8 mouse cellular contexts compared by ENCODE assay signal in genomic region chr15:59828421-59828820, GRCm38 (mm10).
DNase-seq lines count a peak whose midpoint lies in the region; ATAC-seq and TF ChIP-seq lines count a peak whose summit lies in the region.

No protein-coding gene starts in this region.

- H3K27me3 ChIP-seq in embryonic facial prominence, embryonic 15.5 days, result no peaks in the 10 kb centered on the region
- H3K27me3 ChIP-seq in heart, embryonic 13.5 days (replicated peaks), result no peaks in the 10 kb centered on the region
- H3K27me3 ChIP-seq in kidney, embryonic 16.5 days (ENCODE audit: insufficient read depth, low read length), result no peaks in the 10 kb centered on the region
- no peaks in the 10 kb centered on the region for H3K27me3 ChIP-seq in liver, adult 2 months (ENCODE audit: control insufficient read depth, insufficient read depth, low read length)
- H3K27me3 ChIP-seq in myocyte (ENCODE audit: control insufficient read depth, insufficient read depth, insufficient read length), result no peaks in the 10 kb centered on the region
- no peaks in the 10 kb centered on the region for H3K27me3 ChIP-seq in stomach, embryonic 14.5 days (ENCODE audit: control insufficient read depth, insufficient read depth, low read length)

- H3K4me2 ChIP-seq in embryonic facial prominence, embryonic 15.5 days (replicated peaks), result no peak overlapping the region
- H3K4me2 ChIP-seq in heart, embryonic 13.5 days, result peak overlapping the region; percentile 21; the same call in 1 of the 2 replicates
- H3K4me2 ChIP-seq in kidney, embryonic 16.5 days (replicated peaks; ENCODE audit: low read depth, low read length), result no peak overlapping the region
- peak overlapping the region; percentile 83 for H3K4me2 ChIP-seq in myocyte (ENCODE audit: low read depth)
- H3K4me2 ChIP-seq in stomach, embryonic 14.5 days (replicated peaks; ENCODE audit: low read depth, low read length), result no peak overlapping the region

- H3K36me3 ChIP-seq in embryonic facial prominence, embryonic 15.5 days, result no peaks in the 10 kb centered on the region
- H3K36me3 ChIP-seq in heart, embryonic 13.5 days, result no peaks in the 10 kb centered on the region
- no peaks in the 10 kb centered on the region for H3K36me3 ChIP-seq in kidney, embryonic 16.5 days (ENCODE audit: insufficient read depth, low read length)
- H3K36me3 ChIP-seq in liver, adult 2 months (ENCODE audit: control insufficient read depth, insufficient read depth, low read length), result no peaks in the 10 kb centered on the region
- no peaks in the 10 kb centered on the region for H3K36me3 ChIP-seq in myocyte (ENCODE audit: control insufficient read depth, insufficient read depth)
- H3K36me3 ChIP-seq in stomach, embryonic 14.5 days (ENCODE audit: control insufficient read depth, insufficient read depth, low read length), result no peaks in the 10 kb centered on the region

- H3K9ac ChIP-seq in embryonic facial prominence, embryonic 15.5 days, result no peak overlapping the region
- H3K9ac ChIP-seq in heart, embryonic 13.5 days, result no peak overlapping the region
- H3K9ac ChIP-seq in kidney, embryonic 16.5 days (replicated peaks; ENCODE audit: low read length), result no peak overlapping the region
- H3K9ac ChIP-seq in liver, adult 2 months (ENCODE audit: low read depth, low read length), result no peak overlapping the region
- H3K9ac ChIP-seq in stomach, embryonic 14.5 days (replicated peaks; ENCODE audit: low read depth, low read length), result no peak overlapping the region

- peak; percentile 80 for TF ChIP-seq CTCF in bone marrow, adult 2 months (IDR thresholded peaks at IDR 0.05; ENCODE audit: control insufficient read depth, insufficient read depth, low read length)
- TF ChIP-seq CTCF in liver, adult 2 months (IDR thresholded peaks at IDR 0.05; ENCODE audit: low read depth, low read length), result peak; percentile 93

- H3ac ChIP-seq in myocyte (ENCODE audit: control insufficient read depth, insufficient read length), result no peak overlapping the region

- H3K4me1 ChIP-seq in bone marrow, adult 2 months (ENCODE audit: control insufficient read depth, insufficient read depth, low read length), result no peaks in the 10 kb centered on the region; the same call in 1 of the 2 replicates
- H3K4me1 ChIP-seq in embryonic facial prominence, embryonic 15.5 days, result 0 out of 2 replicates have a peak, but pooled peaks cover 2% of the 10 kb centered on the region
- peaks cover 32% of the 10 kb centered on the region for H3K4me1 ChIP-seq in heart, embryonic 13.5 days
- H3K4me1 ChIP-seq in kidney, embryonic 16.5 days (ENCODE audit: insufficient read depth, low read length), result peaks cover 32% of the 10 kb centered on the region
- H3K4me1 ChIP-seq in liver, adult 2 months (ENCODE audit: control insufficient read depth, insufficient read depth, low read length), result 0 out of 2 replicates have a peak, but pooled peaks cover 1% of the 10 kb centered on the region
- peaks cover 15% of the 10 kb centered on the region for H3K4me1 ChIP-seq in stomach, embryonic 14.5 days (ENCODE audit: control insufficient read depth, insufficient read depth, low read length)

- TF ChIP-seq POLR2A in bone marrow, adult 2 months (IDR thresholded peaks at IDR 0.05; ENCODE audit: borderline replicate concordance, control insufficient read depth, low read depth, low read length), result no peak
- no peak for TF ChIP-seq POLR2A in liver, adult 2 months (IDR thresholded peaks at IDR 0.05; ENCODE audit: extremely low read depth, insufficient read depth, low read length)
- no peak for TF ChIP-seq POLR2A in myocyte (IDR thresholded peaks at IDR 0.05; ENCODE audit: insufficient read length, low read depth)

- WGBS in bone marrow, adult 2 months, result 21% methylated on average over 5 of the region's 5 CpGs
- WGBS in embryonic facial prominence, embryonic 15.5 days, result 15% methylated on average over 5 of the region's 5 CpGs
- 19% methylated on average over 5 of the region's 5 CpGs for WGBS in heart, embryonic 13.5 days
- 17% methylated on average over 5 of the region's 5 CpGs for WGBS in kidney, embryonic 16.5 days
- WGBS in liver, adult 2 months, result 20% methylated on average over 5 of the region's 5 CpGs
- WGBS in stomach, embryonic 14.5 days, result 22% methylated on average over 5 of the region's 5 CpGs

- H3K9me3 ChIP-seq in embryonic facial prominence, embryonic 15.5 days (replicated peaks), result no peaks in the 10 kb centered on the region
- H3K9me3 ChIP-seq in heart, embryonic 13.5 days, result no peaks in the 10 kb centered on the region
- H3K9me3 ChIP-seq in kidney, embryonic 16.5 days (ENCODE audit: low read length), result no peaks in the 10 kb centered on the region
- H3K9me3 ChIP-seq in stomach, embryonic 14.5 days (ENCODE audit: control insufficient read depth, low read depth, low read length), result no peaks in the 10 kb centered on the region

- DNase-seq in B cell, adult 2 months, result peak; percentile 73 to 74
- DNase-seq in liver, adult 2 months (ENCODE audit: extremely low read depth, low read depth, low spot score), result peak; percentile 67

- no peak overlapping the region for H3K27ac ChIP-seq in bone marrow, adult 2 months (ENCODE audit: control insufficient read depth, insufficient read depth, low read depth, low read length, poor library complexity)
- H3K27ac ChIP-seq in embryonic facial prominence, embryonic 15.5 days (replicated peaks), result no peak overlapping the region
- no peak overlapping the region for H3K27ac ChIP-seq in heart, embryonic 13.5 days (replicated peaks)
- H3K27ac ChIP-seq in kidney, embryonic 16.5 days (ENCODE audit: low read length), result no peak overlapping the region
- H3K27ac ChIP-seq in liver, adult 2 months (replicated peaks; ENCODE audit: insufficient read depth, low read depth, low read length), result no peak overlapping the region
- no peak overlapping the region for H3K27ac ChIP-seq in stomach, embryonic 14.5 days (ENCODE audit: low read length)

- H3K79me2 ChIP-seq in liver, adult 2 months (ENCODE audit: control insufficient read depth, insufficient read depth, low read length), result no peaks in the 10 kb centered on the region
- H3K79me2 ChIP-seq in myocyte (ENCODE audit: control insufficient read depth, insufficient read depth), result no peaks in the 10 kb centered on the region

- no peak overlapping the region for H3K4me3 ChIP-seq in bone marrow, adult 2 months (replicated peaks; ENCODE audit: control insufficient read depth, low read depth, low read length)
- no peak overlapping the region for H3K4me3 ChIP-seq in embryonic facial prominence, embryonic 15.5 days (replicated peaks)
- no peak overlapping the region for H3K4me3 ChIP-seq in heart, embryonic 13.5 days
- H3K4me3 ChIP-seq in kidney, embryonic 16.5 days (ENCODE audit: low read length), result no peak overlapping the region
- no peak overlapping the region for H3K4me3 ChIP-seq in liver, adult 2 months (ENCODE audit: insufficient read depth, low read depth, low read length)
- no peak overlapping the region for H3K4me3 ChIP-seq in myocyte
- no peak overlapping the region for H3K4me3 ChIP-seq in stomach, embryonic 14.5 days (ENCODE audit: low read depth, low read length)

- peak; percentile 43; the same call in 1 of the 2 replicates for ATAC-seq in embryonic facial prominence, embryonic 15.5 days (ENCODE audit: insufficient number of reproducible peaks, low FRiP score, low TSS enrichment, low read depth)
- ATAC-seq in heart, embryonic 13.5 days (ENCODE audit: extremely low read depth, insufficient number of reproducible peaks, low FRiP score, low TSS enrichment), result no peak
- ATAC-seq in kidney, embryonic 16.5 days (ENCODE audit: low FRiP score, low TSS enrichment), result peak; percentile 18; the same call in 1 of the 2 replicates
- peak; percentile 29; the same call in 1 of the 2 replicates for ATAC-seq in stomach, embryonic 14.5 days (ENCODE audit: insufficient number of reproducible peaks, insufficient read depth, low FRiP score, low read depth)

TF ChIP-seq in myocyte, 11 proteins besides CTCF, POLR2A, EP300 and RAD21:
- TF ChIP-seq TCF12 (IDR thresholded peaks at IDR 0.05; ENCODE audit: insufficient read depth, poor library complexity, severe bottlenecking) (peak; percentile 19), TCF3 (IDR thresholded peaks at IDR 0.05; ENCODE audit: insufficient read length, low read depth) (no peak), MYOG (IDR thresholded peaks at IDR 0.05; ENCODE audit: control insufficient read depth in 1 of 3, insufficient read depth in 1 of 3, insufficient read length in 2 of 3, low read depth in 2 of 3) (peak in 1 of 3 experiments; percentile 34), MYOD1 (IDR thresholded peaks at IDR 0.05; ENCODE audit: control insufficient read depth in 1 of 3, insufficient read length in 2 of 3, low read depth in 2 of 3) (peak; percentile 79 to 84 (median 83)), E2F4 (IDR thresholded peaks at IDR 0.05; ENCODE audit: insufficient read depth) (no peak)

Comparison
In these comparisons a context has a peak if more than half of its experiments do, and no peak if none do; other contexts are left out.
1. H3K4me2 ChIP-seq: peak in heart, embryonic 13.5 days (single experiment) and myocyte (single experiment); none in embryonic facial prominence, embryonic 15.5 days (single experiment), kidney, embryonic 16.5 days (single experiment) and stomach, embryonic 14.5 days (single experiment).